Mouse (Mus musculus) heart, postnatal 14 days (tissue): Measurements from ENCODE around the gene Cldn8. TPM values are rescaled to one million over a fixed set of nuclear protein-coding genes. Genes with fewer than 3 reads are reported as not detected.

ENCODE experiments used
- total RNA-seq, 2 experiments: library from RNA; stranded (reverse); gene quantifications; 2 replicates each; pipeline ENCODE4 v1.2.3; 2021

Gene Cldn8
- total RNA-seq, 2 experiments from 2014 or later, result not detected

Other genes with a start within 250 kb of the Cldn8 start
- gene Cldn17, start 56.2 kb downstream of the Cldn8 start, total RNA-seq, result not detected
- gene Krtap24-1, start 49.1 kb upstream of the Cldn8 start, total RNA-seq, result not detected
- not detected for gene 2310079G19Rik, start 64.5 kb upstream of the Cldn8 start, total RNA-seq
- not detected for gene Krtap26-1, start 84.6 kb upstream of the Cldn8 start, total RNA-seq
- not detected for gene Krtap27-1, start 108.5 kb upstream of the Cldn8 start, total RNA-seq
- not detected for gene 2310061N02Rik, start 144.8 kb upstream of the Cldn8 start, total RNA-seq
- gene Krtap13-1, start 165.7 kb upstream of the Cldn8 start, total RNA-seq, result not detected
- not detected for gene Krtap13, start 188.5 kb upstream of the Cldn8 start, total RNA-seq
- gene 2310034C09Rik, start 195.7 kb upstream of the Cldn8 start, total RNA-seq, result not detected
- not detected for gene 2310057N15Rik, start 211.0 kb upstream of the Cldn8 start, total RNA-seq
- not detected for gene Gm5965, start 214.7 kb upstream of the Cldn8 start, total RNA-seq
- not detected for gene Gm20741, start 249.0 kb upstream of the Cldn8 start, total RNA-seq